Mouse (Mus musculus): ENCODE results near the gene Izumo2.

Izumo2 gene

DNA sequence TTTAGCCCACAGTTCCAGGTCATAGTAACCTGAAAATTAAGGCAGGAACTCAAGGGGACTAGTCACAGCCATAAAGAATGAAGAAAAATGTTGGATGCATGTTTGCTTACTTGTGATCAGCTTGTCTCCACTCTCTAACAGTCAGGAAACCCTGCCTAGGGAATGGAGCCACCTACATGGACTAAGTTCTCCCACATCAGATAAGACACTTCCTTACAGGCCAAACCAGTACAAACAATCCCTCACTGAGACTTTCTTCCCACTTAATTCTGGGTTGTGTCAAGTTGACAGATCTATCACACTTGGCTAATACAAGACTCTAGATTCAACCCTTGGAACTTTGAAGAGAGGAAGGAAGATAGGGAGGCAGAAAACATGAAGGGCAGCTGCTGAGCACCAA is 51.8 kb downstream of the Izumo2 start:
- DNase-seq (ENCODE audit: low read depth) = no peak

DNA sequence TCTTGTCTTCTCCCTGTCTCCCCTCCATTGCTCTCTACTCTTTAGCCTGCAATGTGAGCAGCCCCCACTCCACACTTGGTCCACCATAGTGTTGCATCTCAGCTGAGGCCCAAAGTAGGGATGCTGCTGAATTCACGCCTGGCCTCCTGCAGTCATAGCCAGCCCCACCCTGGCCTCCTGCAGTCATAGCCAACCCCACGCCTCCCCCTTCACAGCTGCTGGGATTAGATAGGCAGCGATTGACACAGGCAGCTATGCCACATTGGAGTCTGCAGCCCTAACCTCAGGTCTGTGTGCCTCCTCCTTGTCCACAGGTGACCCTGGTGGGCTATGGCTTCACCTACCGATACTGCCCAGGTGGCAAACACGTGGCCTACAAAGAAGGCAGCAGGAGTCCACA is 59.6 kb downstream of the Izumo2 start:
- no peak for DNase-seq (ENCODE audit: low read depth)

Data from NIH3T3 (cell line).